Mouse (Mus musculus) lung, adult 2 months (tissue): ENCODE results near the gene Rnf34. TPM values are rescaled to one million over a fixed set of nuclear protein-coding genes. Genes with fewer than 3 reads are reported as not detected.

Experiments used
- DNase-seq: peaks from one replicate; pipeline ENCODE4 v3.0.0; 2022
- H3K4me1 ChIP-seq: fragments of 200-500 bp; 2 replicates; pipeline ENCODE4 v1.6.1; 2011; ENCODE audit warnings: low read length; ENCODE audit not compliant: control insufficient read depth, insufficient read depth
- H3K4me3 ChIP-seq: fragments of 200-500 bp; replicated peaks from 2 replicates; pipeline ENCODE3; 2011; ENCODE audit warnings: low read depth, mild to moderate bottlenecking, control low read depth, low read length; ENCODE audit errors: extremely low read depth
- CTCF ChIP-seq: fragments of 200-500 bp; IDR thresholded peaks from 2 replicates; pipeline ENCODE4 v1.5.1; 2011; ENCODE audit warnings: mild to moderate bottlenecking, low read length, control low read depth; ENCODE audit not compliant: insufficient read depth
- POLR2A ChIP-seq: fragments of 200-500 bp; IDR thresholded peaks from 2 replicates; pipeline ENCODE4 v1.6.1; 2011; ENCODE audit warnings: low read depth, mild to moderate bottlenecking, control low read depth, low read length, borderline replicate concordance; ENCODE audit errors: extremely low read depth
- WGBS: fragments of 180-500 bp; shearing (Covaris S2); methylation state at CpG from one replicate; pipeline ENCODE4 v1.1.7; 2018; 5-methylcytosine and 5-hydroxymethylcytosine counted together
- polyA plus RNA-seq: library from polyadenylated mRNA; depleted of rRNA; stranded (reverse); fragments of >200 nt; gene quantifications from 2 replicates; pipeline ENCODE4 v1.2.3, GENCODE M21; 2012

Gene Rnf34
- polyA plus RNA-seq, 1 experiment, result 9.6 TPM

DNA sequence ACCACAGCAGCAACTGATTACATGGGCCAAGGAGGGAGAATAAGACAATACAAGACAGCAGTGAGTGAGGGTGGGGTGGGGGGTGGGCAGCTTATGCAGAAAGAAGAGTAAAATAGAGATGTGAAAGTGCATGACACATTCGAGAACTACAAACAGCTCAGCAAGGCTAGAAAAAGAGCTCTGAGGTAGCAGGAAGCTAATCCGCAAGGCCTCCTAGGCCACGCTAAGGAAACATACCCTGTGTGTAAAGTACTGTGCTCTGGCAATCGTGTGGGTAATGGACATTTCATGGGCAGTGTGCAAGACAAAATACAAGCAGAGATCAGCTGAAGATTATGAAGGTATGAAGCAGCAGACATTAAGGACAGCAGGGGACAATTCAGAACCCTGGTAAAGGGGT lies 45.0 kb downstream of the Rnf34 start:
- 66% methylated on average over 4 of the region's 4 CpGs for WGBS
- Histone ChIP-seq H3K4me1 (peaks cover 5% of the 10 kb centered on the region), H3K4me3 (no peak overlapping the region)
- no peak for TF ChIP-seq POLR2A
- no peak for TF ChIP-seq CTCF
- DNase-seq, result no peak

DNA sequence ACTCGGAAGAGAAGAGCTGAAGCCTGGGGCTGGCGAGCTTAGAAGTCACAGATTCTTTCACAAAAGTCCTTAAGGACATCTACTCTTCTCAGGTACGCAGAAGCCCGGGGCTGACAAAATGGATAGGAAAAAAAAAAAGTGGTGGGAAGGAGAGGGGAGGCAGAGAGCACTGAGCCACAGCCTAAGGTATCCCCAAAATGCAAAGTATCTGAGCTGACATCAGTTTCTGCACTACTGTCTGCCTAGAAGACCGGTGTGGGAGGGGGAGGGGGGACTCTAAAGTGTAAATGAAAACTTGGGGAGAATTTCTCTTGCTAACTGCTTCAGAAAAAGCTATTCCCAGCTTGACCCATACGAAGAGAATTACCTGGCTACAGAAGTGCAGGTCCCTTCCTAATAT lies 48.3 kb downstream of the Rnf34 start:
- Histone ChIP-seq H3K4me1 (peaks cover 5% of the 10 kb centered on the region), H3K4me3 (no peak overlapping the region)
- whole genome bisulfite sequencing, result 82% methylated on average over 6 of the region's 6 CpGs
- no peak for DNase-seq
- TF ChIP-seq CTCF (no peak), POLR2A (no peak)

DNA sequence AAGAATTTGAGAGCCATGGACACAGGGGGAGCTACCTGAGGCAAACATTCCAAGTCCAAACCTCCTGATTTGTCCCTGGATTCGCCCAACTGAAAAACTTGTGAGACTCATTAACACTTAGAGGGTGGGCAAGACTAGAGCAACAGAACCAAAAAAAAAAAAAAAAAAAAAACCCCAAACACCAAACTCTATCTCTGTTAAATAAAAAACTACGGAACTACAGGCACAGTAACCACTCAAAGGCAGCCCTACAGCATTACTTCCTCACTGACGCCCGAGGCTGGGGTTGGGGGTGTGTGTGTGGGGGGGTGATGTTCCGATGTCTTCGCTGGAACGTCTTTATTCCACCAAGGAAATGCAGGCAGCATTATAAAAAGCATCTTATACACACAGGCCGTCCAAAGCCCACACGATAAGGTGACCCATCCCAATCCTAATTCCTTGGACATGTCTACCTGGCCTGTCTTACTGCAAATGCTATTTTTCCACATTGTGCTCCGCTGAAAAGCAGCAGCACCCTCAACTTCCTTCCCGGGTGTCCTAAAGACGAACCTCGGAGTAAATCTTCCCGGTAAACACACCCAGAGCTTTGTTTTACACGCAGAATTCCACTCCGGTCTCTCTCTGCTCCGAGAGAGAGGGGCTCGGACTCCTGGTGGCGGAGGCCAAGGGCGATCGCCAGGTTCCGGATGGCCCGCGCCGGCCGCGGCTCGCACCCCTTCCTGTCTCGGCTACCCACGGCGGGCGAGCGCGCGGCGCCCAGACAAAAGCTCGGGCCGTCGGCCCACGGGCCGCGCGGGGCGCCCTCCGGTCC lies 49.3 kb downstream of the Rnf34 start:
- DNase-seq, result peak; percentile 29
- TF ChIP-seq CTCF (no peak), POLR2A (no peak)
- Histone ChIP-seq H3K4me3 (peak overlapping the region; percentile 61), H3K4me1 (peaks cover 5% of the 10 kb centered on the region)
- 1% methylated on average over 44 of the region's 45 CpGs for WGBS

- TF ChIP-seq POLR2A, result no peak
- TF ChIP-seq CTCF, result no peak
- WGBS, result under 1% methylated on average over 100 of the region's 120 CpGs
- H3K4me1 ChIP-seq, result peaks cover 5% of the 10 kb centered on the region
- peak; percentile 81 for DNase-seq
- peak overlapping the region; percentile 61 for H3K4me3 ChIP-seq
These were observed 50.1 kb downstream of the Rnf34 start for GRCm38 (mm10) chr5:122899777-122900557.

- Histone ChIP-seq H3K4me3 (peak overlapping the region; percentile 61), H3K4me1 (peaks cover 5% of the 10 kb centered on the region)
- no peak for DNase-seq
- TF ChIP-seq CTCF, result no peak
- no peak for TF ChIP-seq POLR2A
- 5% methylated on average over 33 of the region's 33 CpGs for WGBS
These were observed 50.8 kb downstream of the Rnf34 start for GRCm38 (mm10) chr5:122900558-122901171.

DNA sequence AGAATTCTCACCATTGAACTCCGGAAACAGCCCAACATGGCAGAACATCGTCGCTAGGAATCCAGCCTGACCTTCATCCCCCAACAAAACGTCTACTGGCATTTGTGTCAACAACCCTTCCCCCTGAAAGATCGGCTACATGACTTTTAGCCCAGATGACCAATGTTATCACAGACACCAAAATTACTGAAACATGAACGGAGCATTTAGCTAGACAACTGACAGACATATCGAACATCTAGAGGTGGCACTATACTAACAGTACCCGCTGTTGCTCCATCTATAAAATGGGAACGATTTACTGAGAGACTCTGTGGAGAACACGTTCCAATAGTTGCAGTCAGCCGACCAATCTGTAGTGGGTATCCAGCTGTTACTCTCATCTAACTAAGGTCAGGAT lies 51.3 kb downstream of the Rnf34 start:
- TF ChIP-seq CTCF (no peak), POLR2A (no peak)
- H3K4me3 ChIP-seq, result no peak overlapping the region
- WGBS, result 60% methylated on average over 11 of the region's 11 CpGs

GRCm38 (mm10) chr5:122901666-122902065 lies 51.8 kb downstream of the Rnf34 start:
- peaks cover 5% of the 10 kb centered on the region for H3K4me1 ChIP-seq
- 54% methylated on average over 3 of the region's 3 CpGs for WGBS
- H3K4me3 ChIP-seq, result no peak overlapping the region
- DNase-seq, result no peak
- TF ChIP-seq CTCF (no peak), POLR2A (no peak)

More for the DNA sequence above, 51.3 kb downstream of the Rnf34 start:
- H3K4me1 ChIP-seq, result peaks cover 5% of the 10 kb centered on the region
- no peak for DNase-seq

- Histone ChIP-seq H3K4me3 (no peak overlapping the region), H3K4me1 (peaks cover 5% of the 10 kb centered on the region)
- WGBS, result 83% methylated on average over 6 of the region's 6 CpGs
- DNase-seq, result no peak
- TF ChIP-seq CTCF (no peak), POLR2A (no peak)
These were observed 52.4 kb downstream of the Rnf34 start for GRCm38 (mm10) chr5:122902228-122902627.

DNA sequence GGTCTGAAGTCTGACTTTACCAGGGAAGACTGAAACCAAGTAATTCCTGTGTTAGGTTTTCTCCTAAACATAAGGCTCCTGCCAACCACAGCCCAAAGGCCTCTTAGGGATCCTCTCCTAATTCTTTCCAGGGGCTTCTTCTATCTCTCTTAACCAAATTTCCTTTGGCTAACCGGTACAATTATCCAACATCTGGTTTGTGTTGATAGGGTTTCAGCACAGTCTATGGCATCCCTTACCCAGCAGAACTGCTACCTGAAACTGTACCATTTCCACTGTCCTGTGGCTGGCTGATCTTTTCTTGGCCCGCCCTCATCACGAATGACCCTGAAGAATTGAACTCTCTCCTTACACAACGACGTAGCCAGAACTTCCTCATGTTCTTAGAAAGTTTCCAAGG lies 53.3 kb downstream of the Rnf34 start:
- no peak for DNase-seq
- TF ChIP-seq POLR2A (no peak), CTCF (no peak)
- peaks cover 5% of the 10 kb centered on the region for H3K4me1 ChIP-seq
- no peak overlapping the region for H3K4me3 ChIP-seq
- WGBS, result 81% methylated on average over 5 of the region's 5 CpGs
